Mouse (Mus musculus): ENCODE measurements around the gene Dnah8.

GRCm38 (mm10) chr17:30901627-30902026 lies 277.5 kb downstream of the Dnah8 start, which contains the start of gene Glp1r:
- TF ChIP-seq EP300 (IDR thresholded peaks at IDR 0.05; ENCODE audit: low read depth in 1 of 2, low read length in 2 of 2) (no peak), CTCF (IDR thresholded peaks at IDR 0.05 in 2 of 3, conservative IDR thresholded peaks at IDR 0.05 in 1 of 3; ENCODE audit: control insufficient read depth in 1 of 3, insufficient read depth in 1 of 3, low read depth in 2 of 3, low read length in 3 of 3, poor library complexity in 1 of 3, severe bottlenecking in 1 of 3) (no peak), MEF2A (IDR thresholded peaks at IDR 0.05; ENCODE audit: extremely low read depth, insufficient replicate concordance, low read depth, low read length, poor library complexity, severe bottlenecking) (no peak)

Data from MEL (cell line).